Mouse (Mus musculus): Measurements from ENCODE around the gene Vstm5.
"Not testable (repeated sequence)": the region's sequence is repeated elsewhere in the genome, so short reads cannot be mapped to it uniquely, and the experiment has no call there.

The Vstm5 gene

DNA sequence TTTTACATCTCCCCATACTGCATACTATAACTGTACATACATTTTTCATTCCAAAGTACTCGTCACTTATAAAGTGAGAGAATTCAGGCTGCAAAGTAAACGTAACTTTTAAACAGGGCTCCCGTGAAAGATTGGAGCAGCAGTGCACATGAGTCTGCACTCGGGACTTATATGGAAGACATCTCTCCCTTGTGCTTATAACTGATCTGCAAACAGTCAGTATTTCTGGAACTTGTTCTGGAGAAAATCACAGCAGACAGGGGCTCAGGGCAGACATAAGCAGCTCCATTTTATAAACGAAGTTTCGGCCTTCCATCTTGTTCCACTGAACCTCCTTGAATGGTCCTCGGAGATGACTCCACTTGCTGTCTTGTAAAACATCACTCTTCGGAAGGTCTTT is 23.1 kb downstream of the Vstm5 start:
- in situ Hi-C loops (cut with MboI, MseI) = no loop called here

DNA sequence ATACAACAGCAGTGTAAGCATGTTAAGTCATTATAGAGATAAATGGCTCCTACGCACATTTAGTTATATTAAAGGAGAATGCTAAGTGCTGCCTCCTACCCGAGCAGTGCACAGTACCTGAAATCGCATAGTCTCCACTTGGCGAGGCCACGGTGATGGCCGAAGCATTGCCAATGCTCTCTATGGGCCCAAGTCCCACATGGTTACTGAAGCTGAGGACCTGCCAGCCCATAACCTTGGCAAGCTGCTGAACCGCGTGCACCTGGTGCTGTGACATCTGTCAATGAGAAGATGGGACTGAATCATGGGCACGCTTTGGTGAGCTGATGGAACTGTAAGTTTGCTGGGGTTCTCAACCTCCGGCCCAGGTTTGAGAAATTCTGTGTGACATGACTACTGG is 24.6 kb downstream of the Vstm5 start:
- in situ Hi-C loops (cut with MboI, MseI) = no loop called here

DNA sequence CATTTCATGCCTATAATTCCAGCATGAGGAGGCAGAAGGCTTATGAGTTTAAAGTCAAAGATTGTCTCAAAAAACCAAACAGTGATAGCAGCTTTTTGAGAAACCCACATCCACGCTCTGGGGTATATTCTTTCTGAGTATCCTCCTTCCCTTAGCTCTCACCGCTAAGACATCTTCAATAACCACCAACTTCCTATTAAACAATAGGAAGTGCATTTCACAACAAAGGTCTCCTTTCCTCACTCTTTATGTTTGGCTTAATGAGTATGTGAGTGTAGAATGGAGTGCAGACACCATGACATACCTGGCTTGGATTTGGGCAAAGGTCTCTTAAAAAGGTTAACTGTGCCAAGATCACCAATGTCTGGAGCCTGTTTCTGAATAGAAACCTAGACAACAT is 35.1 kb downstream of the Vstm5 start:
- in situ Hi-C loops (cut with MboI, MseI) = loop anchor here (10.0 kb wide), 1 partner anchor 1829 kb away; the partner anchor contains the start of gene Gm17571

DNA sequence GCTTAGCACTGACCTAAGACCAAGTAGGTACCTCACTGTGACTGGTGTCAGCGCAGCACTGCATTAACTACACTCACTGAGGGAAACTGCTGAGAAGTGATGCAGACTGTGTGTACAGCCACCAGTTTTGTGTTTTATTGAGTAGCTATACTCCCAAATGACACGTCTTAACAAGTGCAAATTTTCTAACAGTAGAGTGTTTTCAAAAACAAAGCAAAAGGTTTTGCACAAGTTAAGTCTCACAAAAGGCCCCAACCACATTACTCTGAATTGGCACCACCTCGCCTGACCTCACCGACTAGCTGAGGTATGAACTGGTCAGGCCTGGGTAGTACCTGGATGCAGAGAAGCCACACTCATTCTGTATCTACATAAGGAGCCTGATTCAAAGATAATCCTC is 38.0 kb downstream of the Vstm5 start:
- in situ Hi-C loops (cut with MboI, MseI) = loop anchor here (10.0 kb wide), 1 partner anchor 1832 kb away; the partner anchor contains the start of gene Gm17571

DNA sequence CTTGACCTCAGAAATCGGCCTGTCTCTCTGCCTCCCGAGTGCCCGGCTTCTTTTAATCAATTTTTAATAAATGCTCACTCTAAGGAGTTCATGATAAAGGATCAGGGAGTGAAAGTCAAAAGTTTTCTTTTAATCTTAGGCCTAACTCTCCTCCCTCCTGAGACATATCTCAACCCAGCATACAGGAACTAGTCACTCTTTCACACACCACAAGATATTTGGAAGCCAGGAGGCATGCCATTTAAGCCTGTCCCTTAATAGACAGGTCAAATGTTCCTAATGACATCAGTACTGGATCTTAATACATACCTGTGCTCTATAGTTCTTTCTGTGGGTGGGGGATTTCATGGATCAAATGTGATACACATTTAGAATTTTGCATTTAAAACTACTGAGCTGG is 39.5 kb downstream of the Vstm5 start:
- in situ Hi-C loops (cut with MboI, MseI) = loop anchor here (10.0 kb wide), 1 partner anchor 1834 kb away; the partner anchor contains the start of gene Gm17571

DNA sequence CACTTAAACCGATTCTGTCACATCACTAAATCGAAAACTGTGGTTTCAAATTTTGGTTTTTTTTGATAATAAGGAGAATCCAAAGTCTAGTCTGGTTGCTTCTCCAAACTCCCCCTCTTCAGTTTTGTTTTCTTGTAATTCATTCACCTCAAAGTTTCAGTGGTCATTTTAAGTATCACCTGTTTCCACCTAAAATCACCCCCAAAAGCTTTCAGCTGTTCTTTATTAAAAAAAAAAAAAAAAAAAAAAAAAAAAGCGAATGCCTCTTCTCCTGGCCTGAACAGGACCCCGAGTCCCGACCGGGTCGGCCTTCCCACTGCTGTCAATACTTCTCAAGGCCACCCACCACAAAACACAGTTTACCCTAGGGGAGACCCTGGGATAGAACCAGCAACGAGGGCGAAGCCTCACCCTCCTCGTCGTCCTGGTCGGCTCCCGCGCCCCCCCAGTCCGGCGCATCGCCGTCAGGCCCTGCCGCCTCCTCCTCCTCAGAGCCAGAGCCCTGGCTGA is 40.3 kb downstream of the Vstm5 start:
- in situ Hi-C loops (cut with MboI, MseI) = loop anchor here (10.0 kb wide), 1 partner anchor 1834 kb away; the partner anchor contains the start of gene Gm17571

DNA sequence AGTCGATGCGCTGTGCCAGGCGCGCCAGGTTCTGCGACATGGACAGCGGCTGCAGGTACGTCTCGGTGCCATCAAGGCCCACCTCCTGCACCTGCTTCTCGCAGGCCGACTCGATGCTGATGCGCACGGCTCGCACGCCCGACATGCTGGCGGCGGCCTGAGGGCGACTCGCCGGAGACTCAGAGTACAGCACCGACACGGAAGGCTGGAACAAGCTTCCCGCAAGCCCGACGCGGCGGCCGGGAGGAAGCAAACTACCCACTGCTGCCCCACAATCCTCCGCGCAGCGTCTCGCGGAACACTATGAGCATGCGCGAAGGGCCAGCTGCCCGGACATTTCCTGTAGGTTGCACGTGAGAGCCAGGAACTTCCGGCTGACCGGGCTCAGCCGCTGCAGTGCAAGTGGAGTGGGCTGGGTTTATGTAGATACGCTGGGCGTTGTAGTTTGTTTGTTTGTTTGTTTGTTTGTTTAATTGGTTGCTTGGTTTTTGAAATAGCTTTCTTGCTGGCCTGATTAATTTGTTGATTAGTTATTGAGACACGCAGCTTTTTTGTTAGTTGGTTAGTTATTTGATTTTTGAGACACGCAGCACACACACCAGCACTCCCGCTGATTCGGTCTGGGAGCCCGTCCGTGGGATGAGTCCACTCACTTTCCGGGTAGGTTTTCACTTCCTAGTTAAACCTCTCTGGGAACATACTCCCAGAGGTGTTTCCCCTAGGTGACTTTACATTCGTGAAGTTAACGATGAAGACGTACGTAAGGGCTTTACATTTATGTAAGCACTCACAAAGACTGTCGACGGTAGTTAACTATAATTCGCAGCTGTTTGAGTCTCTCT is 41.0 kb downstream of the Vstm5 start, which contains the start of gene Med17:
Med17 (minus strand) TSS at position 283 of the 842 bp plus-strand sequence.
- in situ Hi-C loops (cut with MboI, MseI) = loop anchor here (10.0 kb wide), 2 partner anchors 365 to 1835 kb away; partner anchors contain the start of gene Gm17571

DNA sequence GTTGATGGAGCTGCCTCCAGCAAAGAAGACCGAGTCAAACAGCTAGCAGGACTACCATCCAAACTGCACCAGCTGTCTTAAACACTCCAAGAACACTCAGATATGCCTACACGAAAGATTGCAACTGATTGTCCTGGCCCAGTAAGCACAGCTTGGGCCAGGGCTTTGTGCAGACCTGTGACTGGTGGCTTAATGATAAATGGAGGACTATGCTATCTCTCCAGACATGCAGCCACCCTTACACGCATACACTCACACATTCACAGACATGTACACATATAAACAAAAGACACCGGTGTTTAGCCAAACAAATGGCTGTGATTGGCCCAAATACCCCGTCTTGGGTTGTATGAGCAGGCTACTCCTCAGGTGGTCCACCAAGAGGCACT is 41.6 kb downstream of the Vstm5 start:
- in situ Hi-C loops (cut with MboI, MseI) = loop anchor here (10.0 kb wide), 1 partner anchor 366 kb away; no protein-coding TSS in a partner anchor

DNA sequence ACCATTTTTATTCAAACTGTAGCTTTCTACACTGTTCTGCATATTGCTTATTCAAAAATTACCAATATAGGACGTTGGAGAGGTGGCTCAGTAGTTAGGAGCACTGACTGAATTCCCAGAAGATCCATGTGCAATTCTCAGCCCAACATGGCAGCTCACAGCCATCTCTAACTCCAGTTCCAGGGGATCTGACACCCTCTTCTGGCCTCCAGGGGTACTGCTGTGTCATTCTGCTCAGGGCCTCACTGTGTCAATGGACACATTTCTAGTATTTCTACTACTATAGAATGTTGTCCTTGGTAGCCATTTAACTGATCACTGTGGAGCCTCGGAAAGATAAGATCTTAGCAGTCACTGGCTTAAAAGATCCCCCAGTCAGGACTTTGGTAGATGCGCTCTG is 46.6 kb downstream of the Vstm5 start:
- in situ Hi-C loops (cut with MboI, MseI) = loop anchor here (5.0 to 10.0 kb wide), 2 partner anchors 243 to 371 kb away; no protein-coding TSS in a partner anchor

DNA sequence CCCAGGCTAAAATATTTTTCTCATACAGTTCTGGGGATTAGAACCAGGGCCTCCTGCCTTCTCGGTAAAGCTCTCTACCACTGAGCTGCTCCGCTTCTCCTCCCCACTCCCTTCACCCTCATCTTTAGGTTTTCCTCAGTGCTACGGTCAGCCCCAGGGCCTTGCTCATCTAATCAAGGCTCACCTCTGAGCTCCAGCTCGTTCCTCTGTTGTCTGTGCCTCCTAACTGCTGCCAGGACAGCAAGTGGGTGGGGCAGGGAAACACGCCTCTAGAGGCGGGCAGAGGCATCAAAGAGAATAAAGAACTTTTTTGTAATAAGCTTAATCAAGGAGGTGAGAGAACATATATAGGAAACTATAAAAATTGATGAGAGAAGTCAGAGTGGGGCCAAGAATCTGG is 49.0 kb downstream of the Vstm5 start:
- in situ Hi-C loops (cut with MboI, MseI) = loop anchor here (5.0 to 10.0 kb wide), 2 partner anchors 246 to 373 kb away; no protein-coding TSS in a partner anchor

DNA sequence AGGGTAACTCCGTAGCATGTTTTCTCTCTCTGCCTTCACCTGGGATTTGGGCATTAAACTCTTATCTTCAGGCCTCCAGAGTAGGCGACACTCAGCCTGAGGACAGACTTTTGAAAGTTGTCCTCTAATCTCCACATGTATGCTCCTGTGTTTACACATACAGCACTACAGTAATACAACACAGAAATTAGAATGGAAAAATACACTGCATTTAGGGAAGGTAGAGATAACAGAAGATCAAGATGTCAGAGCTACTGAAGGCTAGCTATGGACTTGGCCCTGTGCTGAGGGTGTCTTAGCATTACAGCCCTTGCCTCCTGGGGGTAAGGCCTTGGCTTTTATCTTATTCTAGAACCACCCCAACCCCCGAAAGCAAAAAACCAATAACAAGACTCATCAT is 49.6 kb downstream of the Vstm5 start:
- in situ Hi-C loops (cut with MboI, MseI) = loop anchor here (5.0 to 10.0 kb wide), 2 partner anchors 246 to 374 kb away; no protein-coding TSS in a partner anchor

DNA sequence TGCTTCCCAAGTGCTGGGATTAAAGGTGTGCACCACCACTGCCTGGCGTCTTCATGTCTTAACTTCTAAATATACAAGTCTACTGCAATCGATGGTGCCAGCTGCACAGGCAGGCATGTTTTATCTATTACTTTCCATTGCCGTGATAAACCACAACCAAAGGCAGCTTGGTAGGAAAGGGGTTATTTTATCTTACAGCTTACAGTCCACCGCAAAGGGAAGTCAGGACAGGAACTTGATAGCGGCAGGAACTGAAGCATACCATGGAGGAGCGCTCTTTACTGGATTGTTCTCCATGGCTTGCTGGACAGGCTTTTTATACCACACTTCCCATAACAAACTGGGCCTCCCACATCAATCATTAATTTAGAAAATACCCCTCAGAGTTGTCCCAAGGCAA is 50.4 kb downstream of the Vstm5 start:
- in situ Hi-C loops (cut with MboI, MseI) = loop anchor here (5.0 to 10.0 kb wide), 2 partner anchors 247 to 374 kb away; no protein-coding TSS in a partner anchor

DNA sequence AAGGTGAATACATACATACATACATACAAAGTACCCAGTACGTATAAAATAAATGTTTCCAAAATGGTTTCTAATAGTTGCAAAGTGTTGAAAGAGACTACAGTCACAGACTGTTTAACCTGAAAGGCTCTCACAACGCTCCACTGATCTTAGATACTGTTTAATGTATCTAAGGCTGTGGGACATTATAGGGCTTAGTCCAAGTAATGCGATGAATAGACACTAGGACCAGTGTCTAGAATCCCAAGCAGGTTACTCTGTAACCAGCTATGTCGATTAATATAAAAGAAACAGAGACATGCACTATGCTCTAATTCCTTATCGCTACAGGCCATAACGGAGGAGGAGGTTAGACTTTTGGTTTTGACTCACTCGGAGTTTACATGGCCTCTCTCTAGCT is 58.3 kb downstream of the Vstm5 start:
- in situ Hi-C loops (cut with MboI, MseI) = no loop called here

DNA sequence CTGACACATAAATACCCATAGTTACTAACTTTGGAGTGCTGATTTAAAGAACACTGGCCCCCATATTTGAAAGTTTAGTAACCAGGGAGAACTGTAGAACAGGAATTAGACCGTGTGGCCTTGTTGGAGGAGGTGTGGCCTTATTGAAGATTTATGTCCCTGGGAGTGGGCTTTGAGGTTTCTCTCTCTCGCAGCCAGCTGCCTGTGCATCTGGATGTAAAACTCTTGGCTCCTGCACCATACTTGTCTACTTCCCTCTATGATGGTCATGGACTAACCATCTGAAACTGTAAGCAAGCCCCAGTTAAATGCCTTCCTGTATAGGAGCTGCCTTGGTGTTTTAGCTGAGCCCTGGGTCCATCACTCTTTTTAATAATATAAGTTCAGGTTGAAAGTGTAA is 59.6 kb downstream of the Vstm5 start:
- in situ Hi-C loops (cut with MboI, MseI) = no loop called here

DNA sequence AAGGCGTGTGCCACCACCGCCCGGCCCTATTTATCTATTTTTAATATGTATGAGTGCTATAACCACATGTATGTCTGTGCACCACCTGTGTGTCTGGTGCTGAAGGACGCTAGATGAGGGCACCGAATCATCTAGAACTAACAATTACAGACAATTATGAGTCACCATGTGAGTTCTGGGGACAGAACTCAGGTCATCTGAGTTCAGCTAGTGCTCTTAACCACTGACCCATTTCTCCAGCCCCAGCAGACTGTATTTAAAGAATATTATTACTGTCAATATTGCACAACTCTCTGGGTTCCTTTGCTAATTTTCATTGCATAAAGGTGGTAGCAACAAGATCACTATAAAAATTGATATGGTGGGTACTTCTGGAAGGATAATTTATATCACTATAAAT is 61.2 kb downstream of the Vstm5 start:
- in situ Hi-C loops (cut with MboI, MseI) = no loop called here

DNA sequence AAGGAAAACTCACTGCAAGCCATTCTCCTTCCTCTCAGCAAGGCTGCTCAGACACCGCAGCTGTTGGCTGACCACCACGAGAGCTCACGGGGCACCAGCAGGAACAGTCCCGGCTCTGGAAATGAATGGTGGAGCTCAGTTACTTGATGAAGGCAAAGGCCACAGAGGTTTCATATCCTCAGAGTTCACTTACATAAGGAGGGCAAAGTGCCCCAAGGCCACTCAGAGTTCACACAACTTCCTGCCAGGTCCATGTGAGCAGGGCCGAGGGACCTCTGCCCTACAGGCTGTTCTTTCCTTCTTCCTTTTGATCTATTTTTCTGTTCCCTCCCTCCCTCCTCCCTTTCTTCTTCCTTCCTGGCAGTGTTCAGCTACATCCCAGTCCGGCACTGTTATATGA is 62.6 kb downstream of the Vstm5 start:
- in situ Hi-C loops (cut with MboI, MseI) = no loop called here

DNA sequence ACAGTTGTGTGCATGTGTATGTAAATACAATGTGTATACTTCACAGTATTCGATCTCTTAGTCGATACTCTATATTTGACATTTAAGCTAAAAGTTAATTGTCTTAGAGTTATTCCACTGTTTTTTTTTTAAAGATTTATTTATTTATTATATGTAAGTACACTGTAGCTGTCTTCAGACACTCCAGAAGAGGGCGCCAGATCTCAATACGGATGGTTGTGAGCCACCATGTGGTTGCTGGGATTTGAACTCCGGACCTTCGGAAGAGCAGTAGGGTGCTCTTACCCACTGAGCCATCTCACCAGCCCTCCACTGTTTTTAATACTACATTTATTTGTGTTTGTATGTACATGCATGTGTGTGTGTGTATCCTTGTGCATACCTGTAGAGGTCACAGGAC is 63.2 kb downstream of the Vstm5 start:
- in situ Hi-C loops (cut with MboI, MseI) = not testable (repeated sequence)

DNA sequence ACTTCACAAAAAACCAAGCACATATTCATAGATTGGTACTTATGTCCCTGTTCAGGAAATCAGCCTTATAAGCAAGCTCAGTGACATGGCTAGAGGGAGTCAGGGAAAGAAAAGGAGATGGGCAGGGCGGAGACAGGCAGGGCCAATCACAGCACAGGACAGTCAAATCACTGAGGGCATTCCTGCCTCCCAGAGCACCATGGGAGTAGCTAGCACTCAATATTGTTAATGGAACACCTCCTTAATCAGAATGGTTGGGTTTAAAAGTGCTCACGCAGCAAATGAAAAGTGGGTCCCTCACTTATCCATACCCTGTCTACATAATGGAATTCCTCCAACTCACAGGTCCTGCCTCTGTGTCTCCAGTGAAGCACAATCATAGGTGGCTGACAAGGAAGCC is 64.0 kb downstream of the Vstm5 start:
- in situ Hi-C loops (cut with MboI, MseI) = no loop called here

DNA sequence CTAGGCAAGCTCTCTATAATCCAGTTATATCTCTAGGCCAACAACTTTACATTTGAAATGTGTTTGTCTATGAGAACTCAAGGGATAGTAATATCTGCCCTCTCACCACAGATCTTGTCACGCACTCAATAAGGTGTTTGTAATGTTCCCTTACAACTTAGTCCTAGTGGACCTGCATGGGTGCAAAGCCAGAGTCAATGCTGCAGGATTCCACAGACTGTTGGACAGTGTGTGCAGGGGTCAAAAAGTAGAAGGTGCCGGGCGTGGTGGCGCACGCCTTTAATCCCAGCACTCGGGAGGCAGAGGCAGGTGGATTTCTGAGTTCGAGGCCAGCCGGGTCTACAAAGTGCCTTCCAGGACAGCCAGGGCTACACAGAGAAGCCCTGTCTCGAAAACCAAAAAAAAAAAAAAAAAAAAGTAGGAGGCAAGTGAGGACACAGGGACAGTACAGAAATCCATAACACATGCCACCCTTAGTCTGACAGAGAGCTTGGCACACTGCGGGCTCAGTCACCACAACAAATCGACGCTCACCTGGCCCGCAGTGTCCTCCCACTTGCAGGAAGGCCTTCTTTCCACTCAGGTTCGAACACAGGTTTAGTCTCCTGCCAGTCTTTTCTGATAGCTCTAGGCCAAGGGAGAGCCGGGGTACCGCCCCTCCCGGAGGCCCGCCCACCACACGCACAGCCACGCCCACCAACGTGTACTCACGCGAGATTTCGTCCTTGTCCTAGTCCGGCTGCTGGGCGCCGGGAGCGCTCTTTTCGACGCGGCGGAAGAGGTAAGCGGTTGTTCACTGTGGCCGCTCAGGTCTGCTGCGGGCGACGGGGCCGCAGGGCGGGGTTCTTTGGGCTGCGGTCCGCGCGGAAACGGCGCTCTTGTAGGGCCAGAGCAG is 66.9 kb downstream of the Vstm5 start, which contains the start of gene Taf1d:
Taf1d (plus strand) TSS at position 712 of the 895 bp plus-strand sequence.
- in situ Hi-C loops (cut with MboI, MseI) = no loop called here

DNA sequence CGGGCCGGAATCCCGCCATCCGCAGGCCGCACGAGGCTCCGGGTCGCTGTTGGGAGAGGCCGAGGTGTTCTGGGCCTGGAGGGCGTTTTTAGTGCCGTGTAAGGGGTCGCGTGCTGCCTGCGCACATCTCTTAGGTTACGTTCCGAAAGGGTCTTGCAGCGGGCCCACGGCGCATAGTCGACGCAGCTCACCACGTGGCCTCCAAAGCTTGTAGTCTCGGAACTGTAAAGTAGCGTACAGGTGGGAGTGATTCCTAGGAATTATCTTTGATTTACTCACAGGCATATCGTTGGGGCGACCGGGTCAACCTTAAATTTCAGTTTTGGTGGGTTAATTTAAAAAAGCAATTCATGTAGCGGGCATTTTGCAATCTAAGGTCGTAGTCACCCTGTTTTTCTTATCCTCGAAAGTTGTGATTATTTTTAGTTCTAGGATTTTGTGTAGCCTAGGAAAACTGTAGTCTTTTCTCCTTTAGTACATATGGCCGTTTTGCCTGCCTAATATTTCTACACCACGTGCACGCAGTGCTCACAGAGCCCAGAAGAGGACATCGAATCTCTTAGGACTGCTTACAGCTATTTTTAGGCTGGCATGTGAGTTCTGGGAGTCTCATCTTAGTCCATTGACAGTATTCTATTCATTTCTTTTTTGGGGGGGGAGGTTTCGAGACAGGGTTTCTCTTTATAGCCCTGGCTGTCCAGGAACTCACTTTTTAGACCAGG is 67.7 kb downstream of the Vstm5 start, which contains the start of gene 4931406C07Rik:
4931406C07Rik (minus strand) TSS at position 51 of the 722 bp plus-strand sequence.
- in situ Hi-C loops (cut with MboI, MseI) = no loop called here

DNA sequence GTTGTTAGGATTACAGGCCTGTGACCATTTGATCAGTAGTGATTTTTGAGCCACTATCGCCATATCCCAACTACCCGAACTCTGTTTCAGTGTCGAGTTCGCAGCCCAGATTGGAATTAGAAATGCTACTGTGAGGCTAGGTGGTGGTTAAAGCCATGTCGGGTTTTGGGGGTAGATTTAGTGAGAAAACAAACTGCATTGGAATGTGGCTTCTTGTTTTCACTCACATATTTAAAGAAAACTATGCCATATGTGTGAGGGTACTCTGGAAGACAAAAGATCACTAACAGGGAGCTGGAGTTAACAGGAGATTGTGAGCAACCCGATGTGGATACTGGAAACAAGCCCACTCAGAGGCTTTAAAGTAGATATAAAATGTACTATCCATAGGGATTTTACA is 68.4 kb downstream of the Vstm5 start:
- in situ Hi-C loops (cut with MboI, MseI) = no loop called here
